Mouse (Mus musculus) thymus, postnatal 36 days (tissue): Measurements from ENCODE around the gene Ddn.
A peak's percentile ranks its signal among the peaks of the same experiment; 100 is the strongest.

Source experiments
- DNase-seq, 2 experiments: peaks; one replicate each; pipeline ENCODE4 v3.0.0; 2022; ENCODE audit warnings: mixed read lengths in 2 of 2

Ddn gene

GRCm38 (mm10) chr15:98772511-98773211 lies 36.6 kb downstream of the Ddn start:
- peak; percentile 67 to 73 for DNase-seq

- DNase-seq: no peak
Measured at GRCm38 (mm10) chr15:98771813-98772425, 37.4 kb downstream of the Ddn start.

- no peak for DNase-seq
Measured at GRCm38 (mm10) chr15:98768259-98768658, 41.0 kb downstream of the Ddn start.

- DNase-seq: no peak
Measured at GRCm38 (mm10) chr15:98765929-98766328, 43.4 kb downstream of the Ddn start.

GRCm38 (mm10) chr15:98762670-98763529 lies 46.4 kb downstream of the Ddn start, which contains the start of gene Arf3:
Gene Arf3, minus strand, starts transcription at chr15:98763214.
- DNase-seq: peak; percentile 98 to 99

- DNase-seq: peak; percentile 81 to 88
Measured at GRCm38 (mm10) chr15:98762201-98762621, 47.1 kb downstream of the Ddn start.

DNA sequence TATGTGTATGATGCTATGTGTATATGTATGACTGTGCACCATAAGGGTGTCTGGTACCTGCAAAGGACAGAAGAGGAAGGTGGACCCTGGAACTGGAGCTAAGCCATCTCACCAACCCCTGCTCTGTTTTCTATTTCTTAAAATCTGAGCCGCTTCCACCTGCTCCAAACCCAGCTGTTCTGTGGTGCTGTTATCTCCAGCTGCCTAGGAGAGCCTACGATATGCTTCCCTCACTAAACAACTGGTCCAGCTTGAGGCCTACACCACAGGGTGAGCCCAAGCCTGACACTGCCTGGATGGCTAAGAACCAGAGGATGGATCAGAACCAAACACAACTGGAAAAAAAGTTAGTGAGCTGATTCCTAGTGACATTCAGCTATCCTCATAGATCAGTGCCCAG lies 55.2 kb downstream of the Ddn start:
- DNase-seq: no peak
